Mouse (Mus musculus) adrenal gland, adult 18-20 months (tissue): Measurements from ENCODE around the gene Cav1. TPM values are rescaled to one million over a fixed set of nuclear protein-coding genes. Genes with fewer than 3 reads are reported as not detected.

Source experiments
- total RNA-seq, 2 experiments: library from RNA; stranded (reverse); gene quantifications; 1 replicate in 1 of 2; 2 replicates in 1 of 2; pipeline ENCODE4 v1.2.3; 2021

Cav1 gene
- total RNA-seq, 2 experiments from 2014 or later, result 113 to 427 TPM

Other genes starting within 250 kb of the Cav1 start
- gene Tes, start 241.2 kb upstream of the Cav1 start, total RNA-seq, result 10 to 100 TPM in 1 of 2 experiments, 1 to 10 TPM in 1; 8.3 to 14.2 TPM
- gene Cav2, start 25.1 kb upstream of the Cav1 start, total RNA-seq, result 10 to 100 TPM; 24.5 to 87.0 TPM
- gene Met, start 157.5 kb downstream of the Cav1 start, total RNA-seq, result 10 to 100 TPM in 1 of 2 experiments, 1 to 10 TPM in 1; 8.1 to 10.5 TPM